Mouse (Mus musculus) frontal cortex, postnatal 25 days (tissue): Measurements from ENCODE around the gene Wbp1.

Source experiments
- DNase-seq, 2 experiments: peaks; one replicate each; pipeline ENCODE4 v3.0.0; 2022; ENCODE audit warnings: low spot score in 2 of 2

The Wbp1 gene

GRCm38 (mm10) chr6:83140044-83140443, 18.7 kb upstream of the Wbp1 start:
- no peak for DNase-seq

- no peak for DNase-seq
Observed at GRCm38 (mm10) chr6:83138056-83138455, 16.7 kb upstream of the Wbp1 start.

GRCm38 (mm10) chr6:83137576-83137950, 16.2 kb upstream of the Wbp1 start:
- no peak for DNase-seq

GRCm38 (mm10) chr6:83136881-83137575, 15.7 kb upstream of the Wbp1 start:
- no peak for DNase-seq

- no peak for DNase-seq
Observed at GRCm38 (mm10) chr6:83136291-83136880, 15.0 kb upstream of the Wbp1 start.

GRCm38 (mm10) chr6:83135571-83136161, 14.3 kb upstream of the Wbp1 start:
- no peak for DNase-seq

GRCm38 (mm10) chr6:83134951-83135513, 13.7 kb upstream of the Wbp1 start, which contains the start of gene Rtkn:
TSS of gene Rtkn (plus strand) at chr6:83135463.
- no peak for DNase-seq

GRCm38 (mm10) chr6:83134226-83134625, 12.9 kb upstream of the Wbp1 start:
- no peak for DNase-seq

- DNase-seq: no peak
Observed at GRCm38 (mm10) chr6:83132176-83132919, 11.0 kb upstream of the Wbp1 start.

- DNase-seq: no peak
Observed at GRCm38 (mm10) chr6:83131469-83132034, 10.2 kb upstream of the Wbp1 start.

- no peak for DNase-seq
Observed at GRCm38 (mm10) chr6:83127419-83127818, 6.1 kb upstream of the Wbp1 start.

GRCm38 (mm10) chr6:83125331-83125730, 4.0 kb upstream of the Wbp1 start, which contains the start of gene Ino80b:
TSS of gene Ino80b (minus strand) at chr6:83125431.
- no peak for DNase-seq

GRCm38 (mm10) chr6:83124851-83125312, 3.5 kb upstream of the Wbp1 start:
- DNase-seq: peak; percentile 70 to 81

- no peak for DNase-seq
Observed at GRCm38 (mm10) chr6:83122961-83123360, 1.6 kb upstream of the Wbp1 start.

- no peak for DNase-seq
Observed at GRCm38 (mm10) chr6:83121863-83122710, 728 bp upstream of the Wbp1 start.

GRCm38 (mm10) chr6:83119734-83120051, 1.7 kb downstream of the Wbp1 start:
- no peak for DNase-seq

GRCm38 (mm10) chr6:83118825-83119733, 2.3 kb downstream of the Wbp1 start:
- no peak for DNase-seq

- DNase-seq: no peak
Observed at GRCm38 (mm10) chr6:83118369-83118768, 3.0 kb downstream of the Wbp1 start.

GRCm38 (mm10) chr6:83117616-83118015, 3.7 kb downstream of the Wbp1 start:
- no peak for DNase-seq

GRCm38 (mm10) chr6:83117165-83117438, 4.3 kb downstream of the Wbp1 start:
- no peak for DNase-seq
